Mouse (Mus musculus): ENCODE results near the gene Cwc25.

Cwc25 gene

GRCm38 (mm10) chr11:97766154-97766881, at the start of gene Cwc25:
TSS of gene Cwc25 (minus strand) at chr11:97766556.
- peak; percentile 98 for DNase-seq (ENCODE audit: low spot score in 2 of 2)

GRCm38 (mm10) chr11:97815736-97816135, 49.4 kb upstream of the Cwc25 start:
- no peak for DNase-seq (ENCODE audit: low spot score in 2 of 2)

DNA sequence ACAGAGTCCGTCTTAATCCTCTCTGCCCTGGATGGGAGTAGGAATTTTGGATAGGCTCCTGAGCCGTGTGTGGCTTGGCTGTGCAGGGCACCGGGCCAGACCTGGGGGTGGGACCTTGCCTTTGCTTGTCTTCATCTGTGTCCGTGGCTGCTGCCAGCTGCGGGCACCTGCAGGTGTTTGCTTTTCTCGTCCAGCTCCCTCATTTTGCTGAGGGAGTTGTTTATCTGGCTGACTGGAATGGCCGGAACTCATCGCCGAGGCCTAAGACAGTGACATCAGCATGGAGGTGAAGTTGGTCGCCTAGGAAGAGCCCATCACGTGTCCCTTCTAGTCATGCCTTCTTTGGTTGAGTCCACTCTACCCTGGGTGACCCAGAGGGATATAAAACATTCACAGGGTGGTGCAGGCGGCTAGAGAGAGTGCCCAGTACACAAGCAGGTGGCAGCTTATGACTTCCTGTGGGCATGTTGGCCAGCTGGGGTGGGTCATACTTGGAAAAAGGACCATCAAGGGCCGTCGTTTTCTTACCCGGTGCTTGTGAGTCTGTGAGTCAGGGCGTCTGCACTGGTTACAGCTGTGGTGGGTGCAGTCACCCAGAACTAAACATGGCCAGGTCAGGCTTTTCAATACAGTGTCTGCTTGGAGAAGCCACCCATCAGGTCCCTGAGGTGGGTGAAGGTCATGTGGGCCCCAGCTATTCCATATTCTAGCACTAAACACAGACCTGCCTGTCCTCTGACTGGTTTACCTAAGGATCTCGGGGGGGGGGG, 47.6 kb upstream of the Cwc25 start:
- DNase-seq (ENCODE audit: low spot score in 2 of 2), result no peak

GRCm38 (mm10) chr11:97813085-97813484, 46.7 kb upstream of the Cwc25 start:
- DNase-seq (ENCODE audit: low spot score in 2 of 2), result no peak

DNA sequence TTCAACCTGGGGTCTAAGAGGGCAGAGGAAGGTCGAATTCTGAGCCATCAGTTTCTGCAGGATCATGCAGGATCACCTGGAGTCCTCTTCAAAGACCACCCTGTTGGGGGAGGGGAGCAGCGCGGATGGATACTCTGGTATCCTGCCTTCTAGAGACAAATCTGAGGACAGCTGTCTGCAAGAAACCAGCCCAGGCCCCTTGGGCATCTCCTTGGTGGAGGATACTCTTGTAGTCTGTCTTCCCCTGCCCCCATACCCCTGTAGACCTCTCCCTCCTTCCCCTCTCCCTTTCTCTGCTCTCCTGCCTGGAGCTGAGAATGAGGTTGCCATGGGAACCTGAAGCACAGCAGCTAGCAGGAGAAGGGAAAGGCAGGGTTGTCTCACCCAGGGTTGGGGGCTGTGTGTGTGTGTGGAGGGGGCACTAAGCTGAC, 46.1 kb upstream of the Cwc25 start:
- DNase-seq (ENCODE audit: low spot score in 2 of 2), result peak in 1 of 2 experiments; percentile 47

DNA sequence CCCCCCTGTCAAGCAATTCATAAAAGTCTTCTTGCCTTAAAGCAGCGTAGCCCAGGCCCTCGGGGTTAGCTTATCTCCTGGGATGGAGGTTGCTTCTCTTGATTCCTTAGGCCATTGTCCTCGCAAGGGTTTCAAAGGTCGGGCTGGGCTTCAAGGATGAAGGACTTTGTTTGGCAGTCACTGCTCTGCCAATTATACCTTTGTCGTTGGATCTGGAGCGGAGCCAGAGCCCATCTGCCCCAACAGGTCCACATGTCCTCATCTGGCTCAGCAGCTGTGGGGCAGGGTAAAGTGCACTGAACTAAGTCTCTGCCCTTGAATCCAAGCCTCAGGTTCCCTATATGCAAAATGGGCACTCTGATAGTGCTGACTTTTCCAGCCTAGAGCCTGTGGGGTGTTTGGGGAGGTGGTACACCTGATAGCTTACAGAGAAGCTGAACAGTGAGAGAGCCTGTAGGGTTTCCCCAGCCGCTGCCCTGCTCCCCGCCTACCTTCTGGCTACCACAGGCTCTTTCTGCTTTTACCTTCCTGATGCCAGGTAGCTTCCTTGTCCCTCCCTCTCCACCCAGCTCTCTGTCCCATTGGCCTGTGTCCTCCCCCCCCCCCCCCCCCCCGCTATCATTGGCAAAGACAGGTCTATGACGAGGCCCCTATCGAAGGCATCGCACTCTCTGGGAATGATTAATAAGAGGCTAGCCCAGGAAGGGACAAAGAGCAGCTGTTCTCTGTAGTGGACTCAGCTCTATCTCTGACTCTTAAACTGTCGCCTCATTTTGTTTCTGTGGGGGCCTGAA, 45.4 kb upstream of the Cwc25 start:
- no peak for DNase-seq (ENCODE audit: low spot score in 2 of 2)

DNA sequence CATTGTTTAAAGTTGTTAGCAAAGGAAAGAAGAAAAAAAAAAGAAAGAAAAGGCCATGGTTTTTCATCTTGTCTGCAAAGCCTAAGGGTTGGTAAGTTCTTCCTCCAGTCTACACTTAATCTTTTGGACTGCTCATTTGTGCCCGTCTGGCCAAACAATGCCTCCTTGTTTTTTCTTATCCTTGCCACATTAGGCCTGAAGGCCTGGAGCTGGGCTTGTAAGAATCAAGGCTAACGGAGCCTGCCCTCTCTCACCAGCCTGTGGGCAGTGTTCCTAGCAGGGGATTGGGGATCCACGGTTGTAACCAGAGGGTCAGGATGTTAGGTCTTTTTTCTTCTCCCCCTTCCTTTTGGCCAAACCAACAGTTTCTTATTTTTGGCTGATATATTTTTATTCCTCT, 44.6 kb upstream of the Cwc25 start:
- DNase-seq (ENCODE audit: low spot score in 2 of 2), result no peak

DNA sequence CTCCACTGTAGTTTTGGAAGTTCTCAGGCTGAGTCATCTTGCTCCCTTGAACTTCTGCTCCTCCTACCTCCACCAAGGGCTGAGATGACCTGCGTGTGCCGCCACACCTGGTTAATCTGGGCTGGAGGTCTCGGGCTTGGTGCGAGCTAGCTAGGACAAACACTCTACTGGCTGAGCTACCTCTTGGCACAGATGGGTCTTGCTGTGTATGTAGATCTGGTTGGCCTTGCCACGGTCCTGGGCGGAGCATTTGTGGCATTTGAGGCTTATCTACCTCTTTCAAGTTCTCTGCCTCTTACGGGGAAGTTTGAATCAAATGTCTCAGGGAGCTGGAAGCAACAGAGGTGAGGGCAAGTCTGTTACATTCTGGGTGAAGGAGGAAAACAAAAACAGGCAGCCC, 44.0 kb upstream of the Cwc25 start:
- DNase-seq (ENCODE audit: low spot score in 2 of 2), result no peak

- DNase-seq (ENCODE audit: low spot score in 2 of 2), result no peak
These were observed 43.1 kb upstream of the Cwc25 start for GRCm38 (mm10) chr11:97809235-97810121.

DNA sequence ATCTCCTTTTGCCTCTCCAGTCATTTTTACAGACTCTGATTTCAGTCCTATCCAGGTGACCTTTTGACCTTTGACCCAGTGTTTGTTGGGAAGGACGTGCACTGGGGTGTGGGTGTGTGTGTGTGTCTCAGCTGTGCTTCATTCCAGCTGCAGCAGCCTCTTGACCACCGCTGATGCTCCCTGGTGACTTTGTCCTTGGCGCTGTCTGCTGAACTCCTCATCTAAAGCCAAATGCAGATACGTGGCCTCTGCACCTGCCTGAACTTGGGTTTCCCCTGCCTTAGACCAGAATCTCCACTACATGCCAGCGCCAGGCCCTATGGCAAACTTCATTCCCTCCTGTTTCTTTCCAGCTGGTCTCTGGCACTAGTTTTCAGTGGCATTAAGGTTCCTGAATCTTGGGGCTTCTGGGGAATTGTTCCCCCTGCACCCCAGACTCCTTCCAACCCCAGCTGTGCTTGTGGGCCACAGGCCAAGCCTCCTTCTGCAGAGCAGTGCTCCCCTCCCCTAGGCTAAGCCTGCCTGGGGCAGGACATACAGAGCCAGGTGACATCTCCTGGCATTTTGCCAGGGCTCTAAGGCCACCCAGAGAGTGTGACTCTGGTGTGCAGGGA, 42.4 kb upstream of the Cwc25 start:
- no peak for DNase-seq (ENCODE audit: low spot score in 2 of 2)

GRCm38 (mm10) chr11:97808093-97808492, 41.7 kb upstream of the Cwc25 start:
- DNase-seq (ENCODE audit: low spot score in 2 of 2), result no peak

DNA sequence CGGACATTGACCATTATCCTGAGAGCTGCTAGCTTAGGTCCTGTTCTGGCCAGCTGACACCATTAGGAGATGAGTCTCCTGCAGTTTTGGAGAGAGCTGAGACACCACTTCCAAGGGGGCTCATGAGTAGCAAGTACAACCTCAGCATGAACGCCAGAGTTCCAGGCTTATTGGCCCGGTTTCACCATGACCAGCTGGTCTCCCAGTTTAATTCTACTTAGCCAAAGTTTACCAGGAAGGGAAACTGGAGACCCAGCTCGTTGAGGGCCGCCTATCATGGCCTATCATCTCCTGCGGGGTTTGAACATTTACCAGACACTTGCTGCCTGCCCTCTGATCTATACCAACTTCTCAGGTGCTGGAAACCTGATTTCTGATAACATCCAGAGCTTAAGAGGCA, 41.3 kb upstream of the Cwc25 start:
- DNase-seq (ENCODE audit: low spot score in 2 of 2), result no peak

- no peak for DNase-seq (ENCODE audit: low spot score in 2 of 2)
These were observed 40.2 kb upstream of the Cwc25 start for GRCm38 (mm10) chr11:97806613-97806964.

- DNase-seq (ENCODE audit: low spot score in 2 of 2), result no peak
These were observed 39.6 kb upstream of the Cwc25 start for GRCm38 (mm10) chr11:97805662-97806612.

GRCm38 (mm10) chr11:97804841-97805661, 38.7 kb upstream of the Cwc25 start:
- DNase-seq (ENCODE audit: low spot score in 2 of 2), result no peak

DNA sequence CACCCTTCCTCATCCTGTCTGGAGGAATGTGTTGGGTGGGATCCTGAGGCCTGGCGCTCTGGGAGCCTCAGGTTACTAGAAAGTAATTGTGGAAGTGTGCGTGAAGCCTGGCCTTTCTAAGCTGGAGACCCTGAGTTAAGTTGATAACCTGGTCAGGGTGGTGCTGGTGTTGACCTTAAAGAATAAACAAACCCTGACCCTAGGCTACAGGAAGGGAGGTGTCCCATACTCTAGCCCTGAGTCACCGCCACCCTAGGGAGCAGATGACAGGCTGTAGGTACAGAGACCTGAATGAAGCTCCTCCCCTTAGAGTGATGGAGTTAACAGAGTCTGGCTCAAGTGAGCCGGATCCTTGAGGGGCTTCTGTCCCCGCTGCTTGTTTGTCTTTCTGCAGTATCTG, 37.5 kb upstream of the Cwc25 start:
- DNase-seq (ENCODE audit: low spot score in 2 of 2), result no peak

DNA sequence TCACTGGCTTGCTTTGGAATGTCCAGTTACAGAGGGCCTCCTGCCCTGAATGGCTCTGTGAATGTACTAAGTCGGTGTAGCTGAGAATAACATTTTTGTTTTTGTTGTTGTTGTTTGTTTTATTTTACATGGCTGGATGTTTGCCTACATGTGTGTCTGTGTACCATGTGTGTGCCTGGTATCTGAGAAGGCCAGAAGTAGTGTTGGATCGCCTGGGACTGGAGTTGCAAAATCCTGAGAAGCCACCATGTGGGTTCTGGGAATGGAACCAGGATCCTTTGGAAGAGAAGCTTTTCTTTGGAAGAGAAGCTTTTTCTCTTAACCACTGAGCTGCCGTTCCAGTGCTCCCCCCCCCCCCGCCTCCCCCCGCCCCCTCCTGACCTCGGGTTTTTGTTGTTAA, 36.1 kb upstream of the Cwc25 start:
- no peak for DNase-seq (ENCODE audit: low spot score in 2 of 2)

GRCm38 (mm10) chr11:97802194-97802470, 35.8 kb upstream of the Cwc25 start:
- DNase-seq (ENCODE audit: low spot score in 2 of 2), result no peak
